Mouse (Mus musculus): ENCODE data around the gene Unc5c. TPM values are rescaled to one million over a fixed set of nuclear protein-coding genes. Genes with fewer than 3 reads are reported as not detected.

Unc5c gene
- polyA plus RNA-seq, 1 experiment from 2014 or later: 15.9 TPM

- WGBS: 75% methylated on average over 1 of the region's 1 CpGs
- Histone ChIP-seq H3K4me3 (ENCODE audit: low read depth, low read length) (no peak overlapping the region), H3K9ac (replicated peaks; ENCODE audit: low read depth, low read length) (no peak overlapping the region), H3K4me1 (ENCODE audit: control insufficient read depth, insufficient read depth, low read length) (no peaks in the 10 kb centered on the region), H3K4me2 (replicated peaks; ENCODE audit: low read depth, low read length) (no peak overlapping the region), H3K27ac (ENCODE audit: low read length) (no peak overlapping the region), H3K36me3 (ENCODE audit: control insufficient read depth, insufficient read depth, low read length) (no peaks in the 10 kb centered on the region), H3K9me3 (ENCODE audit: control insufficient read depth, low read depth, low read length) (no peaks in the 10 kb centered on the region), H3K27me3 (ENCODE audit: control insufficient read depth, insufficient read depth, low read length) (no peaks in the 10 kb centered on the region)
- ATAC-seq (ENCODE audit: insufficient number of reproducible peaks, insufficient read depth, low FRiP score, low read depth): no peak
Observed at GRCm38 (mm10) chr3:141626935-141627638, 162.1 kb downstream of the Unc5c start.

- Histone ChIP-seq H3K4me2 (replicated peaks; ENCODE audit: low read depth, low read length) (no peak overlapping the region), H3K4me1 (ENCODE audit: control insufficient read depth, insufficient read depth, low read length) (no peaks in the 10 kb centered on the region), H3K27ac (ENCODE audit: low read length) (no peak overlapping the region), H3K27me3 (ENCODE audit: control insufficient read depth, insufficient read depth, low read length) (no peaks in the 10 kb centered on the region), H3K36me3 (ENCODE audit: control insufficient read depth, insufficient read depth, low read length) (no peaks in the 10 kb centered on the region), H3K9ac (replicated peaks; ENCODE audit: low read depth, low read length) (no peak overlapping the region), H3K4me3 (ENCODE audit: low read depth, low read length) (no peak overlapping the region), H3K9me3 (ENCODE audit: control insufficient read depth, low read depth, low read length) (no peaks in the 10 kb centered on the region)
- ATAC-seq (ENCODE audit: insufficient number of reproducible peaks, insufficient read depth, low FRiP score, low read depth): no peak
- 92% methylated on average over 5 of the region's 5 CpGs for WGBS
Observed at GRCm38 (mm10) chr3:141627639-141627977, 162.6 kb downstream of the Unc5c start.

GRCm38 (mm10) chr3:141629431-141629830, 164.4 kb downstream of the Unc5c start:
- no peaks in the 10 kb centered on the region for H3K27me3 ChIP-seq (ENCODE audit: control insufficient read depth, insufficient read depth, low read length)
- no peaks in the 10 kb centered on the region for H3K9me3 ChIP-seq (ENCODE audit: control insufficient read depth, low read depth, low read length)
- no peak overlapping the region for H3K9ac ChIP-seq (replicated peaks; ENCODE audit: low read depth, low read length)
- H3K4me3 ChIP-seq (ENCODE audit: low read depth, low read length): no peak overlapping the region
- H3K4me2 ChIP-seq (replicated peaks; ENCODE audit: low read depth, low read length): no peak overlapping the region
- no peaks in the 10 kb centered on the region for H3K4me1 ChIP-seq (ENCODE audit: control insufficient read depth, insufficient read depth, low read length)
- no peaks in the 10 kb centered on the region for H3K36me3 ChIP-seq (ENCODE audit: control insufficient read depth, insufficient read depth, low read length)
- H3K27ac ChIP-seq (ENCODE audit: low read length): no peak overlapping the region
- WGBS: 39% methylated on average over 1 of the region's 1 CpGs
- no peak for ATAC-seq (ENCODE audit: insufficient number of reproducible peaks, insufficient read depth, low FRiP score, low read depth)

GRCm38 (mm10) chr3:141637900-141638299, 172.9 kb downstream of the Unc5c start:
- WGBS: 56% methylated on average over 1 of the region's 1 CpGs
- Histone ChIP-seq H3K36me3 (ENCODE audit: control insufficient read depth, insufficient read depth, low read length) (no peaks in the 10 kb centered on the region), H3K4me3 (ENCODE audit: low read depth, low read length) (no peak overlapping the region), H3K9me3 (ENCODE audit: control insufficient read depth, low read depth, low read length) (no peaks in the 10 kb centered on the region), H3K4me2 (replicated peaks; ENCODE audit: low read depth, low read length) (no peak overlapping the region), H3K27ac (ENCODE audit: low read length) (no peak overlapping the region), H3K27me3 (ENCODE audit: control insufficient read depth, insufficient read depth, low read length) (no peaks in the 10 kb centered on the region), H3K4me1 (ENCODE audit: control insufficient read depth, insufficient read depth, low read length) (no peaks in the 10 kb centered on the region), H3K9ac (replicated peaks; ENCODE audit: low read depth, low read length) (no peak overlapping the region)
- no peak for ATAC-seq (ENCODE audit: insufficient number of reproducible peaks, insufficient read depth, low FRiP score, low read depth)

- 58% methylated on average over 5 of the region's 5 CpGs for WGBS
- no peak overlapping the region for H3K9ac ChIP-seq (replicated peaks; ENCODE audit: low read depth, low read length)
- H3K4me1 ChIP-seq (ENCODE audit: control insufficient read depth, insufficient read depth, low read length): no peaks in the 10 kb centered on the region
- H3K4me2 ChIP-seq (replicated peaks; ENCODE audit: low read depth, low read length): no peak overlapping the region
- no peaks in the 10 kb centered on the region for H3K36me3 ChIP-seq (ENCODE audit: control insufficient read depth, insufficient read depth, low read length)
- H3K9me3 ChIP-seq (ENCODE audit: control insufficient read depth, low read depth, low read length): no peaks in the 10 kb centered on the region
- no peak overlapping the region for H3K4me3 ChIP-seq (ENCODE audit: low read depth, low read length)
- no peak for ATAC-seq (ENCODE audit: insufficient number of reproducible peaks, insufficient read depth, low FRiP score, low read depth)
- H3K27me3 ChIP-seq (ENCODE audit: control insufficient read depth, insufficient read depth, low read length): no peaks in the 10 kb centered on the region
- H3K27ac ChIP-seq (ENCODE audit: low read length): no peak overlapping the region
Observed at GRCm38 (mm10) chr3:141644264-141644663, 179.2 kb downstream of the Unc5c start.

GRCm38 (mm10) chr3:141646588-141646987, 181.6 kb downstream of the Unc5c start:
- Histone ChIP-seq H3K36me3 (ENCODE audit: control insufficient read depth, insufficient read depth, low read length) (no peaks in the 10 kb centered on the region), H3K9me3 (ENCODE audit: control insufficient read depth, low read depth, low read length) (no peaks in the 10 kb centered on the region), H3K4me2 (replicated peaks; ENCODE audit: low read depth, low read length) (no peak overlapping the region), H3K4me3 (ENCODE audit: low read depth, low read length) (no peak overlapping the region), H3K4me1 (ENCODE audit: control insufficient read depth, insufficient read depth, low read length) (no peaks in the 10 kb centered on the region), H3K27ac (ENCODE audit: low read length) (no peak overlapping the region), H3K27me3 (ENCODE audit: control insufficient read depth, insufficient read depth, low read length) (no peaks in the 10 kb centered on the region), H3K9ac (replicated peaks; ENCODE audit: low read depth, low read length) (no peak overlapping the region)
- WGBS: 90% methylated on average over 2 of the region's 2 CpGs
- no peak for ATAC-seq (ENCODE audit: insufficient number of reproducible peaks, insufficient read depth, low FRiP score, low read depth)

GRCm38 (mm10) chr3:141650658-141651057, 185.6 kb downstream of the Unc5c start:
- 87% methylated on average over 3 of the region's 3 CpGs for WGBS
- no peaks in the 10 kb centered on the region for H3K4me1 ChIP-seq (ENCODE audit: control insufficient read depth, insufficient read depth, low read length)

GRCm38 (mm10) chr3:141653915-141654314, 188.9 kb downstream of the Unc5c start:
- Histone ChIP-seq H3K27ac (ENCODE audit: low read length) (no peak overlapping the region), H3K4me1 (ENCODE audit: control insufficient read depth, insufficient read depth, low read length) (no peaks in the 10 kb centered on the region), H3K9ac (replicated peaks; ENCODE audit: low read depth, low read length) (no peak overlapping the region), H3K9me3 (ENCODE audit: control insufficient read depth, low read depth, low read length) (no peaks in the 10 kb centered on the region), H3K4me3 (ENCODE audit: low read depth, low read length) (no peak overlapping the region), H3K27me3 (ENCODE audit: control insufficient read depth, insufficient read depth, low read length) (no peaks in the 10 kb centered on the region), H3K4me2 (replicated peaks; ENCODE audit: low read depth, low read length) (no peak overlapping the region), H3K36me3 (ENCODE audit: control insufficient read depth, insufficient read depth, low read length) (no peaks in the 10 kb centered on the region)
- no peak for ATAC-seq (ENCODE audit: insufficient number of reproducible peaks, insufficient read depth, low FRiP score, low read depth)
- WGBS: 85% methylated on average over 1 of the region's 1 CpGs

More at GRCm38 (mm10) chr3:141650658-141651057, 185.6 kb downstream of the Unc5c start:
- no peaks in the 10 kb centered on the region for H3K27me3 ChIP-seq (ENCODE audit: control insufficient read depth, insufficient read depth, low read length)
- H3K9ac ChIP-seq (replicated peaks; ENCODE audit: low read depth, low read length): no peak overlapping the region
- H3K4me3 ChIP-seq (ENCODE audit: low read depth, low read length): no peak overlapping the region
- no peak for ATAC-seq (ENCODE audit: insufficient number of reproducible peaks, insufficient read depth, low FRiP score, low read depth)
- H3K4me2 ChIP-seq (replicated peaks; ENCODE audit: low read depth, low read length): no peak overlapping the region
- H3K36me3 ChIP-seq (ENCODE audit: control insufficient read depth, insufficient read depth, low read length): no peaks in the 10 kb centered on the region
- no peaks in the 10 kb centered on the region for H3K9me3 ChIP-seq (ENCODE audit: control insufficient read depth, low read depth, low read length)
- no peak overlapping the region for H3K27ac ChIP-seq (ENCODE audit: low read length)

All from stomach, embryonic 14.5 days (tissue).